Mouse (Mus musculus) liver, embryonic 14.5 days (tissue): ENCODE measurements around the gene Ripply3.

Experiments
- CTCF ChIP-seq: IDR thresholded peaks from 2 replicates; pipeline ENCODE4 v1.5.1; 2016; ENCODE audit warnings: antibody characterized with exemption, low read depth, control low read depth
- EP300 ChIP-seq: IDR thresholded peaks from 2 replicates; pipeline ENCODE4 v1.6.1; 2016; ENCODE audit warnings: antibody characterized with exemption, low read depth

- TF ChIP-seq EP300: no peak
- no peak for TF ChIP-seq CTCF
These were observed 37.1 kb upstream of the Ripply3 start for GRCm38 (mm10) chr16:94291141-94291540.
